Mouse (Mus musculus) liver (tissue): ENCODE results near the gene 4932415D10Rik.

Experiments
- DNase-seq: peaks from one replicate; pipeline ENCODE4 v3.0.0-alpha.2; 2020; ENCODE audit warnings: mixed read lengths

Gene 4932415D10Rik

GRCm38 (mm10) chr10:82316482-82316881, at the start of gene 4932415D10Rik:
Gene 4932415D10Rik, minus strand, starts transcription at chr10:82316582.
- DNase-seq, result no peak

- no peak for DNase-seq
Observed at GRCm38 (mm10) chr10:82361911-82362310, 45.5 kb upstream of the 4932415D10Rik start.

GRCm38 (mm10) chr10:82355401-82355800, 39.0 kb upstream of the 4932415D10Rik start:
- DNase-seq, result no peak

- DNase-seq, result peak; percentile 65
Observed at GRCm38 (mm10) chr10:82354083-82355010, 38.0 kb upstream of the 4932415D10Rik start, which contains the start of gene Gm4924. Gene Gm4924, plus strand, starts transcription at chr10:82354255.

- no peak for DNase-seq
Observed at GRCm38 (mm10) chr10:82329826-82330225, 13.4 kb upstream of the 4932415D10Rik start.

GRCm38 (mm10) chr10:82320134-82320533, 3.8 kb upstream of the 4932415D10Rik start:
- no peak for DNase-seq

GRCm38 (mm10) chr10:82296440-82296839, 19.9 kb downstream of the 4932415D10Rik start:
- DNase-seq, result no peak

- DNase-seq, result no peak
Observed at GRCm38 (mm10) chr10:82257331-82257730, 59.1 kb downstream of the 4932415D10Rik start.

GRCm38 (mm10) chr10:82245021-82245420, 71.4 kb downstream of the 4932415D10Rik start:
- no peak for DNase-seq

GRCm38 (mm10) chr10:82241401-82241788, 75.0 kb downstream of the 4932415D10Rik start:
- no peak for DNase-seq

GRCm38 (mm10) chr10:82240742-82241400, 75.5 kb downstream of the 4932415D10Rik start, which contains the start of gene Zfp938:
Gene Zfp938, minus strand, starts transcription at chr10:82241280.
- DNase-seq, result peak; percentile 60
